Comparison of ENCODE assay signal across 17 mouse cellular contexts in the genomic region with DNA sequence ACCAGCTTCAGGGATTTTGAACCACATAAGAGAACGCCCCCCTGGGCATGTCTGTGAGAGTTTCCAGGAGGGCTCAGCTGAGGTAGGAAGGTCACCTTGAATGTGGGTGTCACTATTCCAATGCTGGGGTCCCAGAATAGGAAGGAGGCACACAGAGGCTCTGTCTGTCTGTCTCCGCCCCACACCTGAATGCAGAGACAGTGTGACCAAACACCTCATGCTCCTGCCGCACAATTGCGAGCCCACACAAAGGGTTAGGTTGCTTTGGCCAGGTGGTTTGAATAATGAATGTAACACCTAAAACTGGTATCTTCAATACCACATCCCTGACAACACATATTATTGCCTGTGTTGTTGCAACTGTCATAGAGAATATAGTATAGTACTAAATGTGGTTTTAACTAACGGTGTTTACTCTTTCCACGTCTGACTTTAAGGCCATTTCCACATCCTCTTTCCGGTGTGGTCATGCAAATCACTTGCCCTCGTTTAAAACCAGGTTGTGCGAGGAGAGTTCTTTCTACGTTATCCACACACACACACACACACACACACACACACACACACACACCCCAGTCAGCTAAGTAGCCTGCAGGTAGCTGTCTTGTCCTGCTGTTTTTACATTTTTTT. TPM values are rescaled to one million over a fixed set of nuclear protein-coding genes. Genes with fewer than 3 reads are reported as not detected.
DNase-seq lines count a peak whose midpoint lies in the region; ATAC-seq lines count a peak whose summit lies in the region.
"Had no signal": no experiment of that assay in that cellular context is flagged by ENCODE, and none has a peak within 500 bp of the region (broad histone marks: within the 10 kb centered on the region; RNA-seq: fewer than 3 reads in every experiment).

No protein-coding gene starts in this region.

- intact Hi-C loops in left cerebral cortex, postnatal 14 days (cut with DNase I): no loop called here

- ATAC-seq in granulocyte monocyte progenitor cell, adult 5-6 weeks (replicated peaks; ENCODE audit: poor library complexity, severe bottlenecking): peak; percentile 61
- ATAC-seq in neutrophil, adult 5-6 weeks (ENCODE audit: extremely low read depth, insufficient number of reproducible peaks, low FRiP score, poor library complexity, severe bottlenecking): peak; percentile 63
- ATAC-seq: forebrain, embryonic 14.5 days; liver, postnatal 0 days; midbrain, embryonic 15.5 days had no signal

- DNase-seq in A20 (ENCODE audit: low read depth, low spot score): peak; percentile 84
- DNase-seq in CD4-positive helper T cell, adult 2 months (ENCODE audit: low read depth, low spot score): peak; percentile 90
- DNase-seq in right cerebral cortex, postnatal 36 days (ENCODE audit: low spot score in 2 of 2): no peak
- DNase-seq in urinary bladder, postnatal 36 days (ENCODE audit: low spot score in 2 of 2): no peak
- DNase-seq in left cerebral cortex, postnatal 14 days (ENCODE audit: low spot score in 2 of 2): no peak
- DNase-seq: adrenal gland, postnatal 10 days; cerebellum, adult 9-10 months; embryo, embryonic 11 days; heart, adult 18-20 months; kidney, adult 2 months; kidney, postnatal 4 days; liver, postnatal 0 days had no signal

RNA-seq across cellular contexts. Expression of gene Kcnc1, which starts 6.7 kb away (rescaled TPM):
- total RNA-seq in granulocyte monocyte progenitor cell, adult 5-6 weeks (2014; fragmentation: Nextera tagmentation): 2.9 TPM in 1 of 2 replicates, not detected in the other
- total RNA-seq in granulocyte monocyte progenitor cell, adult 5-6 weeks (2017): 0.09 TPM in 1 of 2 replicates, not detected in the other
- total RNA-seq in neutrophil, adult 5-6 weeks (2017): 0.49 and 0.81 TPM in 2 replicates
- total RNA-seq in left cerebral cortex, postnatal 14 days (2021): 10 to 100 TPM; 85.9 to 88.0 TPM

RNA-seq across cellular contexts. Expression of gene Myod1, which starts 13.3 kb away (rescaled TPM):
- not detected in 2 replicates for total RNA-seq in granulocyte monocyte progenitor cell, adult 5-6 weeks (2014; fragmentation: Nextera tagmentation)
- total RNA-seq in granulocyte monocyte progenitor cell, adult 5-6 weeks (2017): not detected in 2 replicates
- not detected in 2 replicates for total RNA-seq in neutrophil, adult 5-6 weeks (2017)
- not detected for total RNA-seq in left cerebral cortex, postnatal 14 days (2021)
- total RNA-seq: heart, adult 18-20 months; layer of hippocampus, postnatal 25 days had no signal

Comparison
In these comparisons a context has a peak if more than half of its experiments do, and no peak if none do; other contexts are left out.
1. DNase-seq: peak in A20 (single experiment) and CD4-positive helper T cell, adult 2 months (single experiment); none in right cerebral cortex, postnatal 36 days (0 of 2), urinary bladder, postnatal 36 days (0 of 2) and left cerebral cortex, postnatal 14 days (0 of 2).
2. RNA of gene Kcnc1, which starts 6.7 kb away (total RNA-seq): 85.9 to 88.0 TPM in left cerebral cortex, postnatal 14 days; 0.49 to 0.81 TPM in neutrophil, adult 5-6 weeks and 0.09 to 2.9 TPM in granulocyte monocyte progenitor cell, adult 5-6 weeks; every median in the first group is over 10 times any median in the second.